Mouse (Mus musculus): ENCODE measurements around the gene AY761185. TPM values are rescaled to one million over a fixed set of nuclear protein-coding genes. Genes with fewer than 3 reads are reported as not detected.

Gene AY761185
- polyA plus RNA-seq, 1 experiment from 2014 or later: not detected

Other genes starting within 250 kb of the AY761185 start
- not detected in 2 replicates for gene Defb33, start 52.0 kb downstream of the AY761185 start, polyA plus RNA-seq (2014; fragmentation: Nextera tagmentation; extraction: Ambion mirVana)
- gene Gm15056, start 42.1 kb downstream of the AY761185 start, polyA plus RNA-seq (2014; fragmentation: Nextera tagmentation; extraction: Ambion mirVana): not detected in 2 replicates
- gene Gm6040, start 22.6 kb downstream of the AY761185 start, polyA plus RNA-seq (2014; fragmentation: Nextera tagmentation; extraction: Ambion mirVana): not detected in 2 replicates
- not detected in 2 replicates for gene Defa21, start 80.8 kb upstream of the AY761185 start, polyA plus RNA-seq (2014; fragmentation: Nextera tagmentation; extraction: Ambion mirVana)
- not detected in 2 replicates for gene Defa23, start 110.3 kb upstream of the AY761185 start, polyA plus RNA-seq (2014; fragmentation: Nextera tagmentation; extraction: Ambion mirVana)
- not detected in 2 replicates for gene Defa35, start 120.3 kb upstream of the AY761185 start, polyA plus RNA-seq (2014; fragmentation: Nextera tagmentation; extraction: Ambion mirVana)
- gene Defa25, start 139.7 kb upstream of the AY761185 start, polyA plus RNA-seq (2014; fragmentation: Nextera tagmentation; extraction: Ambion mirVana): not detected in 2 replicates
- gene Gm14851, start 151.3 kb upstream of the AY761185 start, polyA plus RNA-seq (2014; fragmentation: Nextera tagmentation; extraction: Ambion mirVana): not detected in 2 replicates
- not detected in 2 replicates for gene Defa30, start 189.9 kb upstream of the AY761185 start, polyA plus RNA-seq (2014; fragmentation: Nextera tagmentation; extraction: Ambion mirVana)
- not detected in 2 replicates for gene Defa22, start 217.6 kb upstream of the AY761185 start, polyA plus RNA-seq (2014; fragmentation: Nextera tagmentation; extraction: Ambion mirVana)
- gene Defa31, start 246.9 kb upstream of the AY761185 start, polyA plus RNA-seq (2014; fragmentation: Nextera tagmentation; extraction: Ambion mirVana): not detected in 2 replicates